Mouse (Mus musculus) urinary bladder, postnatal 25 days (tissue): Measurements from ENCODE around the gene Rab3b.
"Not testable (repeated sequence)": the region's sequence is repeated elsewhere in the genome, so short reads cannot be mapped to it uniquely, and the experiment has no call there.

ENCODE experiments used
- DNase-seq: peaks from one replicate; pipeline ENCODE4 v3.0.0; 2022; ENCODE audit warnings: low spot score

Rab3b gene

GRCm38 (mm10) chr4:108890876-108891275 is 12.0 kb downstream of the Rab3b start:
- no peak for DNase-seq

GRCm38 (mm10) chr4:108900421-108900820 is 21.6 kb downstream of the Rab3b start:
- no peak for DNase-seq

GRCm38 (mm10) chr4:108902886-108903285 is 24.0 kb downstream of the Rab3b start:
- no peak for DNase-seq

DNA sequence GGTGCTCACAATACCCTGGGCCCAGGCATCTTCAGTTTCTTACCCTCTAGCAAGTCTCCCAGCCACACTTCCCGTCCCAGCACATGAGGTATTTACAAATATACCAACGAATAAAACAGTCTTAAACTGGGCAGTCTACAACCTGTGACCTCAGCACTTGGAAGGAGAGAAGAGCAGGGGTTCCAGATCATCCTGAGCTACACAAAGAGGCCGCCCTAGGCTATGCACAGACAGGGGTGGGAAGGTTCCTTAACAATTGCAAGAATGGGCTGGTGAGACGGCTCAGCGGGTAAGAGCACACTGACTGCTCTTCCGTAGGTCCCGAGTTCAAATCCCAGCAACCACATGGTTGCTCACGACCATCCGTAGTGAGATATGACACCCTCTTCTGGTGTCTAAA is 24.5 kb downstream of the Rab3b start:
- no peak for DNase-seq

GRCm38 (mm10) chr4:108904076-108904475 is 25.2 kb downstream of the Rab3b start:
- DNase-seq: no peak

DNA sequence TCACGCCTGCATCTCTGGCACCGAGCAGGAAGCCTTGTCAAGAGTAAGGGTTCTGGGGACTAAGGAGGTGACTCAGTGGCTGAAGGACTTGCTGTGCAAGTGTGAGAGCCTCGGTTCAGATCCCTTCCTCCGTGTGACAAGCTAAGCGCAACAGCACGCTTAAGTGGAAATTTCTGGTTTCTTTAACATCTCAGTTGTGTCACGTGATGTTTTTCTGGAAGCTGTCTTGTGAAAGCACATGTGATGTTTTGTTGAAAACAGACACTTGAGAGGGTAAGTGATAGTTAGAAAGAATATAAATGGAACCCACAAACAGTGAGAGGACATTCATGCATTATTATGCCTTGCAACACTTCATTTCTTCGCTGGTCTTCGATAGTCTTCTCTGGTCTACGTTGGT is 25.9 kb downstream of the Rab3b start:
- DNase-seq: no peak

DNA sequence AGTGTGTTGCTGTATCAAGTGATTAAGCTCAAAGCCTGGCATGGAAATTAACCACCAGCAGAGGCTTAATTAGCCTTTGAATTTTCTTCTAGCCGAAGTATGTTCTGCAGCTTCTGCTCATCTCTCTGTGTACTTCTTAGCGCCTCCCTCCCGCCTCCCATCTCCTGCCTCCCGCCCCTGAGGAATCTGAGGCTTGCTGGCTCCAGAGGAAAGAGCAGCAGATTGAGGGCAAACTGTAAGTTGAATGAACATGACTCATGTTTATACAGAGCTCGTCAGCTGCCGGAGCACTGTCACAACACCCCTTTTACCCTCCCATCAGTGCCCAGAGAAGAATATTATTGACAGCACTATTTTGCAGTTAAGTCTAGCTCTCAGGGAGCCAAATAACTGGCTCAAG is 27.0 kb downstream of the Rab3b start:
- DNase-seq: no peak

GRCm38 (mm10) chr4:108907475-108907874 is 28.6 kb downstream of the Rab3b start:
- DNase-seq: no peak

DNA sequence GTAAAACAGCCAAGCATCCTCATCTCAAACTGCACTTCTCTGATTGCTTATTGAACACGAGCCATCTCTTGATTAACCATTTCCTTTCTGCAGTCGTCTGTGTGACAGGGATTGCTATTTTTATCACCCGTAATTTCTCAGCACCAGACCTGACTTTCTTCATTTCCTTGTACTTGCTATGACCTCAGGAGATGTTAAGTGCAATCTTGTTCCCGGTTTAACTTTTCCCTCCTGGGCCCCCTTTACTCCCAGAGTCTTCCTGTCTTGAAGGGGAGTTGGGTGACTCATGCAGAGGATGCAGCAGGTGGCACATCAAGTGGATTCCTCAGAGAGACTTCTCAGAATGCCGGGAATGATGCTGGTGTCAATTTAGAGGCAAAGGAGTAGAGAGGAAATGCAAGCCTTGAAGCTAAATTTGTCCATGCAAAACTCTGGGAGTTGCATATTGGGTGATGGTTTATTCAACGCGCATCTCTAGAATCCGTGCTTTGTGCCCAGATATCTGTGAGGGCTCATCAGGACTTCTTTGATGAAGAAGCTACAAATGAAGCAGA is 31.1 kb downstream of the Rab3b start:
- DNase-seq: no peak

GRCm38 (mm10) chr4:108911866-108912265 is 33.0 kb downstream of the Rab3b start:
- DNase-seq: no peak

DNA sequence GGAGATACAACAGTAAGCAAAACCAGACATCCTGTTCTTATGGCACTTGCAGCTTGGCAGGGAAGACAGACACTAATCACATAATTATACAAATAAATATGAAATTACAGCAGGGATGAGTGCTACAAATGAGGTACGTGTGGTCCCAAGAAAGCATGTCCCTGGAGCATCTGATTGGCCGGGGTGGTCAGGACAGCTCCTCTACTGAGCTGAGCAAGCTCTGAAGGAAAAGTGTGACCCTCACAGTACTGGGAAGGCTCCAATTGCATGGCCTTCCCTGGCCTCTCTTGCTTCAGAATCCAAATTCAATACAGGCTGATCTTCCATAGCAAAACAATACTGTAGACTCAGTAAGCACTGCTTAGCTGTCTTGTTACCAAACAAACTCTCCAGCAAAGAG is 34.3 kb downstream of the Rab3b start:
- no peak for DNase-seq

- no peak for DNase-seq
Measured at GRCm38 (mm10) chr4:108914391-108914790, 35.5 kb downstream of the Rab3b start.

- DNase-seq: no peak
Measured at GRCm38 (mm10) chr4:108915101-108915500, 36.2 kb downstream of the Rab3b start.

DNA sequence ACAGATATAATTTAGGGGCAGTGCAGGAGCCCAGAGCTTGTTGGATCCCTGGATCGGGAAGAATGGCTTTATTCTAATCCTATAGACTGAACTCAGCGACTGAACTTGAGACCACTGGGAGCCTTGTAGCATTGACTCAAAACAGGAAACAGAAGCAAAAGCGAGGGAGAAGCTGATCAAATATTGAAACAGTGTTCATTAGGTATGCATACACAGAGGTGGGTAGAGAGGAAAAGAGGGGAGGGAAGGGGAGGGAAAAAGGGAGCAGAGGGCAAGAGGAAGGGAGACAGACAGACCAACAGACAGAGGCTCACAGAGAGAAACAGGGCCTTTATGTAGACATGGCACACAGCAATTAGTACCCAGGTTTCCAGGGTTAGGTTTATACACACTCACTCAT is 38.8 kb downstream of the Rab3b start:
- no peak for DNase-seq

- not testable (repeated sequence) for DNase-seq
Measured at GRCm38 (mm10) chr4:108927945-108928344, 49.1 kb downstream of the Rab3b start.

DNA sequence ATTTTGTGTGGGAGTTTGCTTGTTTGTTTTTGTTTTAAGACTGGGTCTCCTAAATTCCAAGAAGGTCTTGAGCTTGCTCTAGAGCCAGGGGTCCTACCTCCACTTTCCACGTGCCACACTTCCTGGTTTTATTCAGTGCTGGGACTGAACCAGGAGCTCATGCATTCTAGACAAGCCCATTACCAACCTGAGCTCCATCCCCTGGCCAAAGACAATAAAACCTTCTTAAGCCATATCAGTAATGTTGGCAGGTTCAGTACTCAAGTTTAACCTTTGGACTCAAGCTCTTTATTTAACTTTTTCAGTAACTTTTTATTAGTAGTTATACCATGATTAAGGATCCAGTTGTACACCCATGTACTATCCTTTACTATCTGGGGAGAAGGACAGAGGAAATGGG is 54.3 kb downstream of the Rab3b start:
- DNase-seq: no peak

DNA sequence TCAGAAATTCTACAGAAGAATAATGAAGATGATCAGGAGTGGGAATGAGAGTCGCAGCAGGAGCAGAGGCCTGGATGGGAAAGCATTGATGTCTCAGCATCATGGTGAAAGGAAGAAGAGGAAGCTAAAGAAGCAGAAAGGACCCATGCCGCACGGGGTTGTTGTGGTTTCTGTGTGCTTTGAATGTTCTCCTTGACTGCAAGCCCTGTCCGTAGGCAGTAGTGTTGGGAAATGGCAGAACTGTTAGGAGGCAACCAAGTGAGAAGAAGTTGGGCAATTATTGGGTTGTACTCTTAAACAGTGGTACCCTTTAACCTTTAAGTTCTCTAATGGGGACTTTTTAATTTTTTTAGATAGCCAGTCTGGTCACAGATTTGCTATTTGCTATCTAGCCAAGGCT is 56.0 kb downstream of the Rab3b start:
- no peak for DNase-seq

- no peak for DNase-seq
Measured at GRCm38 (mm10) chr4:108937848-108938771, 59.2 kb downstream of the Rab3b start.

DNA sequence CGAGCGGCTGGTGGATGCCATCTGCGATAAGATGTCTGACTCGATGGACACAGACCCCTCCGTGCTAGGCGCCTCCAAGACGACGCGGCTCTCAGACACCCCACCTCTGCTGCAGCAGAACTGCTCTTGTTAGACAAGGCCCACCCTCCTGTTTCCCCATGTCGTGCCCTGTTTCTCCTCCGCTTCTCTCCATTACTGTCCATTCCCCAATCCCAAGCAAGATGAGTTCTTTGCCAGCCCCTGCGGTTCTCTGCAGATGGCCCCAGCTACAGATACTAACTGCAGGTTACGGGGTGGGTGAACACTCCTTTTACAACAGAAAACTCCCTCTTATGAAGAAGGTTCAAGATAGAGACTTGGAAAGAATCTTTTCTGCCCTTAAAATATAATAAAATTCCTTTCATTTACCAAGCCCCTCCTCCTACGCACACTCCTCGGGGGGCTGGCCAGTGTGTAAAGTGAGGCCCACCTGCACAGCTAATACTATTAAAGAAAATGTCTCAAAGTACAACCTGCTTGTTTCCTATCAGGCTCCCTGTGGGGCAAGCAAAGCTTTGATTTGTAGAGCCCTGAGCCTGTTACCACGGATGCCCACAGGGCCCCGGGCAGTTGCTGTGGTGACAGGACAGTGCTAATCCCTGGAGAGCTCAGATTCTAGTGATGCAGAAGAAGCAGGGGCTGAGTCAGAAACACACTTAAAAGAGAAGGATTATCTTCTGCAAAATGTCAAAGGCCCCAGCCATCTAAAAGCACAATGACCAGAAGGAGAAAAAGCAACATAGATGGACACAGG is 62.0 kb downstream of the Rab3b start:
- DNase-seq: no peak

DNA sequence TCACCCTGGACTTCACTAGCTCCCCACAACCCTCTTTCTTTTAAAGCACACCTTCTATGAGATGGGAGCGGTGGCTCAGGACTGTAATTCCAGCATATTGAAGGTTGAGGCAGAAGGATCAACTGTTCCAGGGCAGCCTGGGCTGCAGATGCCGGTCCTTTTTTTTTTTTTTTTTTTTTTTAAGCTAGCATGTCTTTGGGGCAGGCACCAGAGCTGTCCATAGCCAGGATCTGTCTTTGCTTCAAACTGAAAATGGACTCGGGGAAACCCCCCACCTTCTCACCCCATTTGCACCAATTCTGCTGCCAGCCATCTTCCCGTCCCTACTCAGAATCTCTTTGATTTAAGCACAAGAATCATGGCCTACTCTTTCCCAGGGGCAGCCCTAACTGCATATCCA is 63.3 kb downstream of the Rab3b start:
- DNase-seq: no peak

DNA sequence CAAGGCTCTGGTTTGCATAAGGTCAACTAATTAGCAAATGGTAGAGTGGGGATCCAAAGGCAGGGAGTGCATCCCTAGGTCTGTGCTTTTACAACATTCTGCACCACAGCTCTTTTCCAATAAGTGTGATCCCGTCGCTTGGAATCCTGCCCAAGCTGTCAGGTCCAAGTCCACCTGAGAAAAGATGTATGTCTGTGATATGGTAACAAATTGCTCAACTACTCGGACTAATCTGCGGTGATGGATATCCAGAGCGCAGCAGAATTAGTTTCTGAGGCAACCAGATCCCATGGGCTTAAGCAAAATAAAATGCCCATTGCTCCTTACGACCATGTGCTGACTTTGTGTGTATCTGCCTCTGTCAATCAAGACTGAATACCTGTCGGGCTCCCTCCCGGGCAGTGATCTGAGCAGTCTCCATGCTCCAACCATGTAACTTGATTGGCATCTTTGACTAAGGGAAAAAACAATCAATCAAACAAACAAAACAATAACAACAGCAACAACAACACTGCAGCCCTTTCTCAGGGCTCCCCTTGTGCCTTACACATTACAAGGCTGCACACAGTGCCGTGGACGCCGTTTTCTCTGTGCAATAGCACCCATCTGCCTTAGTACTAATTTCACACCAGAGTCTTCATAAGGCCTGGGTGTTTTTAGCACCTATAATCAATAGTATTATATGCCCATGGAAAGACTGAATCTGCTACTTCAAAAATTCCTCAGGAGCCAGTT is 64.3 kb downstream of the Rab3b start:
- DNase-seq: no peak

GRCm38 (mm10) chr4:108949168-108949567 is 70.3 kb downstream of the Rab3b start:
- no peak for DNase-seq
